In the genomic region with DNA sequence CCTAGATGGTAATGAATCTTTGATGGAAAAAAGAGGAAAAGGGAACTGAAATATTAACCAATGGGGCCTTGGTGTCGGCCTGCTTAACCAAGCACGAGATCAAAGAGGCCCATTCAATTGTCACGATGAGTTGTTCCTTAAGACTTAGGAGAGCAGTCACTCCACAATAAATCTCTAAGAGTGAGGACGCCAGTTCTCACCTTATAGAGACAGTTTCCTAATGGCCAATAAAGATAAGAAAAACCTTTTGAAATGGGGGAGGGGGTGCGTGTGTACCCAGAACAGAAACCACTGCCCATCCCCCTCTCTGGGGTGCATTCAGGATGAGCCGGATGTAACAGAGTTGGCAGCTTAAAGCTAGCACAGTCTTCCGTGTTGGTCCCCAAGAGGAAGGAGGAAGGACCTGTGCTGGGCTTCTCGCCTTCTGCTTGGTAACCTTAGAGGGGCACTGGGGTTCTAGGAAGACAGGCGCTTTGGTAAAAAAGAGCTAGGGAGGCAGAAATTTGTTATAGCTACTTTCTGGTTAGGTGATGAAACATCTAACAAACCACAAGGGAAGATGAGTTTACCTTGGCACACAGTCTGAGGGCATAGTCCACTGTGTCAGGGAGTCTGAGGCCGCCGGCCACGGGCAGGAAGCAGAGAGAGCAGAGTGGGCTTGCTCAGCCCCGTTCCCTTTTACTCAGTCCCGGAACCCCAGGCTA, we compare ENCODE assay signal across 8 mouse cellular contexts. TPM values are rescaled to one million over a fixed set of nuclear protein-coding genes. Genes with fewer than 3 reads are reported as not detected.
DNase-seq lines count a peak whose midpoint lies in the region; ATAC-seq lines count a peak whose summit lies in the region.
"Had no signal": no experiment of that assay in that cellular context is flagged by ENCODE, and none has a peak within 500 bp of the region (broad histone marks: within the 10 kb centered on the region; RNA-seq: fewer than 3 reads in every experiment).

No protein-coding gene starts in this region.

- peak; percentile 21 for DNase-seq in spleen, adult 12 weeks (ENCODE audit: low spot score)
- DNase-seq in spleen, postnatal 14 days (ENCODE audit: low spot score in 2 of 2), result no peak
- DNase-seq in kidney, adult 18-20 months, result peak; percentile 53
- no peak for DNase-seq in yolk sac, embryonic 10.5 days (ENCODE audit: low spot score)
- no peak for DNase-seq in hindbrain, embryonic 11.5 days (ENCODE audit: low spot score)
- DNase-seq: layer of hippocampus, adult 9-11 months had no signal

- no peaks in the 10 kb centered on the region for H3K36me3 ChIP-seq in macrophage (ENCODE audit: inconsistent target)
- H3K36me3 ChIP-seq in hindbrain, embryonic 11.5 days (ENCODE audit: control insufficient read depth, insufficient read depth, low read length), result no peaks in the 10 kb centered on the region
- H3K36me3 ChIP-seq in hindbrain, embryonic 12.5 days, result no peaks in the 10 kb centered on the region

- no peak overlapping the region for H3K4me2 ChIP-seq in hindbrain, embryonic 11.5 days (replicated peaks; ENCODE audit: low read depth, low read length)
- no peak overlapping the region for H3K4me2 ChIP-seq in hindbrain, embryonic 12.5 days (replicated peaks)

- WGBS in macrophage (ENCODE audit: missing documents), result 16% methylated on average over 14 of the region's 14 CpGs
- 65% methylated on average over 14 of the region's 14 CpGs for WGBS in hindbrain, embryonic 11.5 days
- 62% methylated on average over 14 of the region's 14 CpGs for WGBS in hindbrain, embryonic 12.5 days

- no peak overlapping the region for H3K4me3 ChIP-seq in macrophage (ENCODE audit: inconsistent target)
- H3K4me3 ChIP-seq in hindbrain, embryonic 11.5 days (ENCODE audit: low read depth, low read length), result no peak overlapping the region
- H3K4me3 ChIP-seq in hindbrain, embryonic 12.5 days, result no peak overlapping the region

- no peak overlapping the region for H3K9ac ChIP-seq in hindbrain, embryonic 11.5 days (ENCODE audit: low read depth, low read length)
- H3K9ac ChIP-seq in hindbrain, embryonic 12.5 days, result no peak overlapping the region

- H3K27me3 ChIP-seq in hindbrain, embryonic 11.5 days (ENCODE audit: control insufficient read depth, insufficient read depth, low read length), result no peaks in the 10 kb centered on the region
- no peaks in the 10 kb centered on the region for H3K27me3 ChIP-seq in hindbrain, embryonic 12.5 days

- H3K4me1 ChIP-seq in hindbrain, embryonic 11.5 days (replicated peaks; ENCODE audit: control insufficient read depth, insufficient read depth, low read length), result no peaks in the 10 kb centered on the region; the same call in 1 of the 2 replicates
- peaks cover 17% of the 10 kb centered on the region for H3K4me1 ChIP-seq in hindbrain, embryonic 12.5 days

- peak overlapping the region; percentile 51 for H3K27ac ChIP-seq in macrophage
- H3K27ac ChIP-seq in hindbrain, embryonic 11.5 days (ENCODE audit: low read depth, low read length), result no peak overlapping the region
- H3K27ac ChIP-seq in hindbrain, embryonic 12.5 days, result no peak overlapping the region

- no peaks in the 10 kb centered on the region for H3K79me2 ChIP-seq in macrophage (ENCODE audit: inconsistent target)

- no peak for ATAC-seq in hindbrain, embryonic 11.5 days (ENCODE audit: low FRiP score)
- no peak for ATAC-seq in hindbrain, embryonic 12.5 days (ENCODE audit: low FRiP score)

- H3K9me3 ChIP-seq in hindbrain, embryonic 11.5 days (ENCODE audit: control insufficient read depth, low read length), result no peaks in the 10 kb centered on the region
- H3K9me3 ChIP-seq in hindbrain, embryonic 12.5 days (replicated peaks), result no peaks in the 10 kb centered on the region

RNA-seq across cellular contexts. Expression of a gene that starts 22.5 kb away (rescaled TPM):
- 100 to 1,000 TPM in 25 of 26 experiments, 10 to 100 TPM in 1; 68.8 to 273 (median 190) TPM for total RNA-seq in macrophage (2018; cell fraction: chromatin; rRNA removed)
- total RNA-seq in macrophage (2018; cell fraction: cytosol; rRNA removed), result 100 to 1,000 TPM in 5 of 26 experiments, 10 to 100 TPM in 21; 41.7 to 127 (median 76.9) TPM
- 100 to 1,000 TPM in 25 of 26 experiments, 10 to 100 TPM in 1; 85.2 to 241 (median 194) TPM for total RNA-seq in macrophage (2018; cell fraction: nucleus; rRNA removed)
- 42.9 to 88.7 TPM (median 63.5 TPM) in 3 replicates for polyA plus RNA-seq in macrophage (2018)
- 4.6 and 6.0 TPM in 2 replicates for polyA plus RNA-seq in hindbrain, embryonic 11.5 days (2014; fragmentation: Nextera tagmentation; extraction: Ambion mirVana)
- 4.0 and 4.6 TPM in 2 replicates for polyA plus RNA-seq in hindbrain, embryonic 12.5 days (2016; fragmentation: Nextera tagmentation; extraction: Ambion mirVana)

RNA-seq across cellular contexts. Expression of a gene that starts 22.7 kb away (rescaled TPM):
- total RNA-seq in macrophage (2018; cell fraction: chromatin; rRNA removed), result 10 to 100 TPM; 10.1 to 29.8 (median 19.5) TPM
- total RNA-seq in macrophage (2018; cell fraction: cytosol; rRNA removed), result 1 to 10 TPM; 1.9 to 5.1 (median 3.2) TPM
- 10 to 100 TPM in 17 of 26 experiments, 1 to 10 TPM in 9; 6.0 to 20.6 (median 11.4) TPM for total RNA-seq in macrophage (2018; cell fraction: nucleus; rRNA removed)
- 2.1 to 3.4 TPM (median 2.5 TPM) in 3 replicates for polyA plus RNA-seq in macrophage (2018)
- 3.1 and 4.2 TPM in 2 replicates for polyA plus RNA-seq in hindbrain, embryonic 11.5 days (2014; fragmentation: Nextera tagmentation; extraction: Ambion mirVana)
- polyA plus RNA-seq in hindbrain, embryonic 12.5 days (2016; fragmentation: Nextera tagmentation; extraction: Ambion mirVana), result 4.7 and 5.9 TPM in 2 replicates

Comparison
In these comparisons a context has a peak if more than half of its experiments do, and no peak if none do; other contexts are left out.
1. DNase-seq: peak in spleen, adult 12 weeks (single experiment) and kidney, adult 18-20 months (single experiment); none in spleen, postnatal 14 days (0 of 2), yolk sac, embryonic 10.5 days (single experiment) and hindbrain, embryonic 11.5 days (single experiment).